Mouse (Mus musculus) liver, embryonic 11.5 days (tissue): ENCODE measurements around the gene Galnt14. TPM values are rescaled to one million over a fixed set of nuclear protein-coding genes. Genes with fewer than 3 reads are reported as not detected.

Source experiments
- ATAC-seq: fragments of 200-750 bp; cut with Nextera tagmentation; replicated peaks from 2 replicates; pipeline ENCODE4 v1.8.0; 2017; ENCODE audit warnings: moderate number of reproducible peaks, mild to moderate bottlenecking, moderate TSS enrichment, moderate library complexity; ENCODE audit not compliant: low FRiP score
- DNase-seq: peaks from one replicate; pipeline ENCODE4 v3.0.0-alpha.2; 2017; ENCODE audit warnings: low spot score
- H3K27ac ChIP-seq: fragments of 300-500 bp; sonication (generic); 2 replicates; pipeline ENCODE4 v1.5.1; 2014; ENCODE audit warnings: mild to moderate bottlenecking, low read depth, low read length, control low read depth
- H3K27me3 ChIP-seq: fragments of 300-500 bp; sonication (generic); replicated peaks from 2 replicates; pipeline ENCODE4 v1.6.1; 2014; ENCODE audit warnings: low read length, mixed read lengths; ENCODE audit not compliant: control insufficient read depth, insufficient read depth
- H3K36me3 ChIP-seq: fragments of 300-500 bp; sonication (generic); 2 replicates; pipeline ENCODE4 v1.6.1; 2014; ENCODE audit warnings: mild to moderate bottlenecking, low read length, moderate library complexity, mixed read lengths; ENCODE audit not compliant: control insufficient read depth, insufficient read depth
- H3K4me1 ChIP-seq: fragments of 300-500 bp; sonication (generic); replicated peaks from 2 replicates; pipeline ENCODE4 v1.6.1; 2014; ENCODE audit warnings: low read length, mixed read lengths; ENCODE audit not compliant: control insufficient read depth, insufficient read depth
- H3K4me2 ChIP-seq: fragments of 300-500 bp; sonication (generic); 2 replicates; pipeline ENCODE4 v1.6.1; 2014; ENCODE audit warnings: mild to moderate bottlenecking, control low read depth, moderate library complexity
- H3K4me3 ChIP-seq: fragments of 300-500 bp; sonication (generic); 2 replicates; pipeline ENCODE4 v1.5.1; 2014; ENCODE audit warnings: low read depth, low read length, control low read depth
- H3K9ac ChIP-seq: fragments of 300-500 bp; sonication (generic); 2 replicates; pipeline ENCODE4 v1.6.1; 2014; ENCODE audit warnings: low read depth, low read length, control low read depth
- H3K9me3 ChIP-seq: fragments of 300-500 bp; sonication (generic); 2 replicates; pipeline ENCODE4 v1.6.1; 2016; ENCODE audit warnings: low read length, inconsistent platforms, mixed read lengths; ENCODE audit not compliant: control insufficient read depth
- WGBS: fragments of 180-500 bp; shearing (Covaris S2); extraction: QIAGEN DNeasy Blood & Tissue Kit; methylation state at CpG from one replicate; pipeline ENCODE4 v1.1.7; 2014; 5-methylcytosine and 5-hydroxymethylcytosine counted together
- polyA plus RNA-seq: library from polyadenylated mRNA; unstranded; fragments of >200 nt; fragmentation: Nextera tagmentation; extraction: Ambion mirVana; gene quantifications from 2 replicates; pipeline ENCODE4 v1.2.1, GENCODE M21; 2014

Galnt14 gene
- 0.84 and 1.4 TPM in 2 replicates for polyA plus RNA-seq

GRCm38 (mm10) chr17:73710042-73710911 is at the start of gene Galnt14:
TSS of gene Galnt14 (minus strand) at chr17:73710453.
- H3K27me3 ChIP-seq = peaks cover 53% of the 10 kb centered on the region
- peak; percentile 29; the same call in 1 of the 2 replicates for ATAC-seq
- H3K9me3 ChIP-seq = 0 out of 2 replicates have a peak, but pooled peaks cover 2% of the 10 kb centered on the region
- H3K27ac ChIP-seq = no peak within 1 kb of the TSS
- DNase-seq = peak; percentile 48
- 1% methylated on average over 74 of the region's 75 CpGs for WGBS
- H3K9ac ChIP-seq = no peak within 1 kb of the TSS
- peak within 1 kb of the TSS; percentile 62 for H3K4me2 ChIP-seq
- no peaks in the 10 kb centered on the region; the same call in 1 of the 2 replicates for H3K4me1 ChIP-seq
- no peaks in the 10 kb centered on the region for H3K36me3 ChIP-seq
- peak within 1 kb of the TSS; percentile 47 for H3K4me3 ChIP-seq

- no peak overlapping the region for H3K9ac ChIP-seq
Measured at GRCm38 (mm10) chr17:73743681-73744311, 33.5 kb upstream of the Galnt14 start.

GRCm38 (mm10) chr17:73723885-73724682 is 13.8 kb upstream of the Galnt14 start:
- Histone ChIP-seq H3K9ac (no peak overlapping the region), H3K27ac (no peak overlapping the region), H3K4me2 (no peak overlapping the region), H3K27me3 (no peaks in the 10 kb centered on the region), H3K9me3 (no peaks in the 10 kb centered on the region), H3K4me1 (no peaks in the 10 kb centered on the region), H3K36me3 (no peaks in the 10 kb centered on the region), H3K4me3 (no peak overlapping the region)
- DNase-seq (no peak), ATAC-seq (no peak)
- WGBS = 56% methylated on average over 8 of the region's 8 CpGs

More at GRCm38 (mm10) chr17:73743681-73744311, 33.5 kb upstream of the Galnt14 start:
- no peaks in the 10 kb centered on the region for H3K27me3 ChIP-seq
- H3K4me2 ChIP-seq = no peak overlapping the region
- no peak for ATAC-seq
- no peak overlapping the region for H3K27ac ChIP-seq
- 1% methylated on average over 6 of the region's 6 CpGs for WGBS
- H3K36me3 ChIP-seq = no peaks in the 10 kb centered on the region
- H3K4me3 ChIP-seq = no peak overlapping the region
- H3K9me3 ChIP-seq = no peaks in the 10 kb centered on the region
- no peaks in the 10 kb centered on the region for H3K4me1 ChIP-seq
- DNase-seq = peak; percentile 41

- 88% methylated on average over 2 of the region's 2 CpGs for WGBS
- Histone ChIP-seq H3K27ac (no peak overlapping the region), H3K36me3 (no peaks in the 10 kb centered on the region), H3K4me2 (no peak overlapping the region), H3K9ac (no peak overlapping the region), H3K9me3 (no peaks in the 10 kb centered on the region), H3K4me1 (no peaks in the 10 kb centered on the region), H3K4me3 (no peak overlapping the region), H3K27me3 (no peaks in the 10 kb centered on the region)
- no peak for ATAC-seq
- DNase-seq = no peak
Measured at GRCm38 (mm10) chr17:73719021-73719748, 8.9 kb upstream of the Galnt14 start.

GRCm38 (mm10) chr17:73716684-73717083 is 6.4 kb upstream of the Galnt14 start:
- H3K36me3 ChIP-seq = no peaks in the 10 kb centered on the region
- no peak for ATAC-seq
- no peak overlapping the region for H3K4me2 ChIP-seq
- peaks cover 15% of the 10 kb centered on the region for H3K27me3 ChIP-seq
- H3K4me1 ChIP-seq = no peaks in the 10 kb centered on the region
- H3K4me3 ChIP-seq = no peak overlapping the region
- 80% methylated on average over 3 of the region's 3 CpGs for WGBS
- no peaks in the 10 kb centered on the region for H3K9me3 ChIP-seq
- H3K27ac ChIP-seq = no peak overlapping the region
- H3K9ac ChIP-seq = no peak overlapping the region
- DNase-seq = no peak

- Histone ChIP-seq H3K4me3 (no peak overlapping the region), H3K4me1 (no peaks in the 10 kb centered on the region; the same call in 1 of the 2 replicates), H3K9me3 (no peaks in the 10 kb centered on the region), H3K27me3 (peaks cover 35% of the 10 kb centered on the region), H3K9ac (no peak overlapping the region), H3K36me3 (no peaks in the 10 kb centered on the region), H3K27ac (no peak overlapping the region), H3K4me2 (no peak overlapping the region)
- no peak for DNase-seq
- ATAC-seq = no peak
- 74% methylated on average over 8 of the region's 8 CpGs for WGBS
Measured at GRCm38 (mm10) chr17:73714440-73715221, 4.4 kb upstream of the Galnt14 start.

GRCm38 (mm10) chr17:73713347-73713746 is 3.1 kb upstream of the Galnt14 start:
- no peak overlapping the region for H3K4me2 ChIP-seq
- ATAC-seq (no peak), DNase-seq (no peak)
- peaks cover 48% of the 10 kb centered on the region for H3K27me3 ChIP-seq
- H3K27ac ChIP-seq = no peak overlapping the region
- no peaks in the 10 kb centered on the region; the same call in 1 of the 2 replicates for H3K4me1 ChIP-seq
- no peaks in the 10 kb centered on the region for H3K36me3 ChIP-seq
- no peak overlapping the region for H3K9ac ChIP-seq
- H3K4me3 ChIP-seq = no peak overlapping the region
- H3K9me3 ChIP-seq = no peaks in the 10 kb centered on the region
- 56% methylated on average over 11 of the region's 11 CpGs for WGBS
